Mouse (Mus musculus): ENCODE data around the gene Tas2r144. TPM values are rescaled to one million over a fixed set of nuclear protein-coding genes. Genes with fewer than 3 reads are reported as not detected.
A peak's percentile ranks its signal among the peaks of the same experiment; 100 is the strongest.

Gene Tas2r144
- polyA plus RNA-seq, 1 experiment from 2014 or later = not detected

- Histone ChIP-seq H3K27me3 (ENCODE audit: control insufficient read depth, insufficient read depth, low read depth, low read length) (no peaks in the 10 kb centered on the region), H3K36me3 (ENCODE audit: control insufficient read depth, insufficient read depth, low read length) (no peaks in the 10 kb centered on the region), H3K4me1 (replicated peaks; ENCODE audit: control insufficient read depth, insufficient read depth, low read length) (peaks cover 6% of the 10 kb centered on the region; the same call in 1 of the 2 replicates), H3K9me3 (ENCODE audit: control insufficient read depth, low read length) (no peaks in the 10 kb centered on the region), H3K4me3 (ENCODE audit: low read length) (no peak overlapping the region), H3K4me2 (ENCODE audit: low read depth, low read length) (peak overlapping the region; percentile 20; the same call in 1 of the 2 replicates), H3K9ac (ENCODE audit: low read length) (no peak overlapping the region), H3K27ac (ENCODE audit: low read length) (peak overlapping the region; percentile 90)
- peak; percentile 24 for ATAC-seq (ENCODE audit: low read depth)
- WGBS = 26% methylated on average over 6 of the region's 6 CpGs
Measured at GRCm38 (mm10) chr6:42260430-42260829, 45.3 kb downstream of the Tas2r144 start.

GRCm38 (mm10) chr6:42261524-42262170 is 46.5 kb downstream of the Tas2r144 start, which contains the start of gene Tmem139:
Tmem139 (plus strand) TSS chr6:42261970.
- Histone ChIP-seq H3K27ac (ENCODE audit: low read length) (peak within 1 kb of the TSS; percentile 90), H3K4me3 (ENCODE audit: low read length) (peak within 1 kb of the TSS; percentile 30), H3K4me1 (replicated peaks; ENCODE audit: control insufficient read depth, insufficient read depth, low read length) (peaks cover 9% of the 10 kb centered on the region), H3K9me3 (ENCODE audit: control insufficient read depth, low read length) (no peaks in the 10 kb centered on the region), H3K27me3 (ENCODE audit: control insufficient read depth, insufficient read depth, low read depth, low read length) (no peaks in the 10 kb centered on the region), H3K4me2 (ENCODE audit: low read depth, low read length) (peak within 1 kb of the TSS; percentile 37), H3K36me3 (ENCODE audit: control insufficient read depth, insufficient read depth, low read length) (no peaks in the 10 kb centered on the region), H3K9ac (ENCODE audit: low read length) (peak within 1 kb of the TSS; percentile 38; the same call in 1 of the 2 replicates)
- 14% methylated on average over 20 of the region's 20 CpGs for WGBS
- ATAC-seq (ENCODE audit: low read depth) = peak; percentile 8; the same call in 1 of the 2 replicates

GRCm38 (mm10) chr6:42264626-42265312 is 49.6 kb downstream of the Tas2r144 start, which contains the start of gene Casp2:
Casp2 (plus strand) TSS chr6:42264985.
- 0% methylated on average over 51 of the region's 51 CpGs for WGBS

More at GRCm38 (mm10) chr6:42264626-42265312, 49.6 kb downstream of the Tas2r144 start, which contains the start of gene Casp2:
- H3K4me3 ChIP-seq (ENCODE audit: low read length) = peak within 1 kb of the TSS; percentile 89
- peak within 1 kb of the TSS; percentile 76 for H3K4me2 ChIP-seq (ENCODE audit: low read depth, low read length)
- no peaks in the 10 kb centered on the region for H3K9me3 ChIP-seq (ENCODE audit: control insufficient read depth, low read length)
- peaks cover 22% of the 10 kb centered on the region for H3K36me3 ChIP-seq (ENCODE audit: control insufficient read depth, insufficient read depth, low read length)
- peak within 1 kb of the TSS; percentile 96 for H3K9ac ChIP-seq (ENCODE audit: low read length)
- H3K4me1 ChIP-seq (replicated peaks; ENCODE audit: control insufficient read depth, insufficient read depth, low read length) = peaks cover 6% of the 10 kb centered on the region
- H3K27me3 ChIP-seq (ENCODE audit: control insufficient read depth, insufficient read depth, low read depth, low read length) = no peaks in the 10 kb centered on the region
- H3K27ac ChIP-seq (ENCODE audit: low read length) = peak within 1 kb of the TSS; percentile 84
- ATAC-seq (ENCODE audit: low read depth) = peak; percentile 98

Other genes with a start within 250 kb of the Tas2r144 start
- gene Sval3, start 247.2 kb upstream of the Tas2r144 start, polyA plus RNA-seq (2015; fragmentation: Nextera tagmentation; extraction: Ambion mirVana) = not detected in 2 replicates
- not detected in 2 replicates for gene Sva, start 176.9 kb upstream of the Tas2r144 start, polyA plus RNA-seq (2015; fragmentation: Nextera tagmentation; extraction: Ambion mirVana)
- gene Tas2r139, start 74.4 kb upstream of the Tas2r144 start, polyA plus RNA-seq (2015; fragmentation: Nextera tagmentation; extraction: Ambion mirVana) = not detected in 2 replicates
- 47.7 and 52.5 TPM in 2 replicates for gene Gstk1, start 30.6 kb downstream of the Tas2r144 start, polyA plus RNA-seq (2015; fragmentation: Nextera tagmentation; extraction: Ambion mirVana)
- 6.7 and 6.9 TPM in 2 replicates for gene Tmem139, start 46.6 kb downstream of the Tas2r144 start, polyA plus RNA-seq (2015; fragmentation: Nextera tagmentation; extraction: Ambion mirVana)
- 67.9 and 71.4 TPM in 2 replicates for gene Casp2, start 49.7 kb downstream of the Tas2r144 start, polyA plus RNA-seq (2015; fragmentation: Nextera tagmentation; extraction: Ambion mirVana)
- gene Clcn1, start 71.4 kb downstream of the Tas2r144 start, polyA plus RNA-seq (2015; fragmentation: Nextera tagmentation; extraction: Ambion mirVana) = 0.15 and 0.19 TPM in 2 replicates
- 0.10 and 0.16 TPM in 2 replicates for gene Fam131b, start 109.3 kb downstream of the Tas2r144 start, polyA plus RNA-seq (2015; fragmentation: Nextera tagmentation; extraction: Ambion mirVana)
- 188 and 203 TPM in 2 replicates for gene Zyx, start 134.3 kb downstream of the Tas2r144 start, polyA plus RNA-seq (2015; fragmentation: Nextera tagmentation; extraction: Ambion mirVana)
- 18.5 and 18.8 TPM in 2 replicates for gene Epha1, start 157.9 kb downstream of the Tas2r144 start, polyA plus RNA-seq (2015; fragmentation: Nextera tagmentation; extraction: Ambion mirVana)
- not detected in 2 replicates for gene Tas2r143, start 184.9 kb downstream of the Tas2r144 start, polyA plus RNA-seq (2015; fragmentation: Nextera tagmentation; extraction: Ambion mirVana)
- gene Tas2r135, start 190.1 kb downstream of the Tas2r144 start, polyA plus RNA-seq (2015; fragmentation: Nextera tagmentation; extraction: Ambion mirVana) = not detected in 2 replicates
- gene Tas2r126, start 219.2 kb downstream of the Tas2r144 start, polyA plus RNA-seq (2015; fragmentation: Nextera tagmentation; extraction: Ambion mirVana) = not detected in 2 replicates
- gene Olfr458, start 249.9 kb downstream of the Tas2r144 start, polyA plus RNA-seq (2015; fragmentation: Nextera tagmentation; extraction: Ambion mirVana) = not detected in 2 replicates

Data from lung, embryonic 16.5 days (tissue).